Mouse (Mus musculus): ENCODE data around the gene Eprs.

Gene Eprs

DNA sequence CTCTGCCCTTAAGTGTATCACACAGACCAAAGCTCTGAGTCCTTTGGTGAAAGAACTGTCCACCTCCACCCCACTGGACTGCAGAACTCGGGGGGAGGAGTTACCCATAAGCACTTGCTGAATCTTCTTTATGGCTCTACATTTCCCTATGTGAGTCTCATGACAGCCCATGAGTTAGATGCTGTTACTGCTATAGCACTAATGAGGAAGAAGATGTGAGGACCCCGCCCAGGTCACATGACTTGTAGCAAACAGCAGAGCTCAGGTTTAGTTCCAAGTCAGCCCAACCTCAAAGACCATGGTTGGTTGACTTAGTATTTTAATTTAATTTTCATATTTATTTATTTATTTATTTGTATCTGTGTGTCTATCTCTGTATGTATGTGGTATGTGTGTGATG, 86.9 kb downstream of the Eprs start:
- no peak for DNase-seq (ENCODE audit: low spot score in 2 of 2)

DNA sequence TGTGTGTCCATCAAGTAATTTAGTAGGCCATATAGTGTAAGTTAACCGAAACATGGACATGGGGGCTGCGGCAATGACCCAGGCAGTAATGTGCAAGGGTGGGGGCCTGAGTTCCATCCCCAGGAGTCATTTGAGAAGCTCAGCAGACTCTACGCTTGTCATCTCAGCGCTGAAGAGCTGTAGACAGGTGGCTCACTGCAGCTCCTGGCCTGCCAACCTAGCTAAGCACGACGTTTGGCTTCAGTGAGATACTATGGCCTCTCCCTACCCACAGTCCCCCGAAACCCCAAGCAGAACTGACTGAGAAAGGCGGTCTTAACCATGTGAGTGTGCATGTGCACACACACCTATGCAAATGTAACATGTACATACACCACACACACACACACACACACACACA, 88.2 kb downstream of the Eprs start:
- DNase-seq (ENCODE audit: low spot score in 2 of 2): no peak

GRCm38 (mm10) chr1:185451495-185451894, 88.7 kb downstream of the Eprs start:
- DNase-seq (ENCODE audit: low spot score in 2 of 2): no peak

DNA sequence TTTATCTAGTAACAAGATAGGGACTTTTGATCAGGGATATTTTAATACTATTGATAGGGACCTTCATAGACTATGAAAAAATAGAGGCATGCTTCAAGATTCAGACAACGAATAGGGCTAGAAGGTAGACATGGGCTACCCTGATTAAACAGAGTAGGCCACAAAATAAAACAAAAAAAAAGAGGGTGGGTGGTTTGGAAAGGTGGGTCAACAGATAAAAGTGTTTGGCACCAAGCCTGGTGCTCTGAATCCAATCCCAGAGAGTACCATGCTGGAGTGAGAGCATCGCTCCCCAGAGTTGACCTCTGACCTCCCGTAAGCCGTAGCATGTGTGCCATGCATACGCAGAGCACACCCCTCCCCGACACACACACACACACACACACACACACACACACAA, 89.6 kb downstream of the Eprs start:
- no peak for DNase-seq (ENCODE audit: low spot score in 2 of 2)

GRCm38 (mm10) chr1:185454144-185454543, 91.3 kb downstream of the Eprs start:
- no peak for DNase-seq (ENCODE audit: low spot score in 2 of 2)

- peak in 1 of 2 experiments; percentile 30 for DNase-seq (ENCODE audit: low spot score in 2 of 2)
These were observed 91.7 kb downstream of the Eprs start, which contains the start of gene Slc30a10 for GRCm38 (mm10) chr1:185454575-185454954. Slc30a10 (plus strand) TSS chr1:185454848.

DNA sequence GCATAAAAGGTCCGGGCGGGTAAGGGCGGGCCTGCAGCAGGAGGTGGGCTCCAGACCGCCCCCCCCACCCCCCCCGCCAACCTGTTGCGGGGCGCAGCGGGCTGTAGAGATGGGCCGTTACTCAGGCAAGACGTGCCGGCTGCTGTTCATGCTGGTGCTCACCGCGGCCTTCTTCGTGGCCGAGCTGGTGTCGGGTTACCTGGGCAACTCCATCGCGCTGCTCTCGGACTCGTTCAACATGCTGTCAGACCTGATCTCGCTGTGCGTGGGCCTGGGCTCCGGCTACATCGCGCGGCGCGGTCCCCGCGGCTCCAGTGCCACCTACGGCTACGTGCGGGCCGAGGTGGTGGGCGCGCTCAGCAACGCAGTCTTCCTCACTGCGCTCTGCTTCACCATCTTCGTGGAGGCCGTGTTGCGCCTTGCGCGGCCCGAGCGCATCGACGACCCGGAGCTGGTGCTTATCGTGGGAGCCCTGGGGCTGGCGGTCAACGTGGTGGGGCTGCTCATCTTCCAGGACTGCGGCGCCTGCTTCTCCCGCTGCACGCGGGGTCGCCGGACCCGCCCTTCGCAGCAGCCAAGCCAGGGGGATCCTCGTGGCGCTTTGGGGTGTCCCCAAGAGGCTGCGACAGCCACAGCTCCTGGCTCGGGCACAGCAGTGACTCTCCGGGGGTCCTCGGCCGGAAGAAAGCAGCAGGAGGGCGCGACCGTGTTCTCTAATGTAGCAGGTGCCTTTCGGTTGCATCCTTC, 92.3 kb downstream of the Eprs start:
- DNase-seq (ENCODE audit: low spot score in 2 of 2): peak in 1 of 2 experiments; percentile 39

- DNase-seq (ENCODE audit: low spot score in 2 of 2): no peak
These were observed 93.5 kb downstream of the Eprs start for GRCm38 (mm10) chr1:185456327-185456726.

DNA sequence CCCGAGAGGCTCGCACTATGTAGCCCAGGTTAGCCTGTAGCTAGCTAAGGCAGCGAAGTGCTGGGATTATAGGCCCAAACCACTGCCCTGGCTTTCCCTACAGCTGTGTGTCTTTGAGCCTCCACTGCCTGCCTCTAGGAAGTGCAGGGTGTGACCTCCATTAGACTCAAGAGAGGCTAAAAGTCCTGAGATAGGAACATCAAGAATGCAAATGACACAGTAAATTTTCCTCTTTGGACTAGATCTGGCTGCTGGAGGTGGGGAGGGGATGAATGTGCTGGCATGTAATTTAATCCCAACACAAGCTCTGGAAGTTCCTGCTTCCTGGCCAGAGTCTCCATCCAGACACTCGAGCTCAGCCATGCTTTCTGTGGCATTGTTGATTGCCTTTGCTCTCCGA, 97.3 kb downstream of the Eprs start:
- DNase-seq (ENCODE audit: low spot score in 2 of 2): no peak

DNA sequence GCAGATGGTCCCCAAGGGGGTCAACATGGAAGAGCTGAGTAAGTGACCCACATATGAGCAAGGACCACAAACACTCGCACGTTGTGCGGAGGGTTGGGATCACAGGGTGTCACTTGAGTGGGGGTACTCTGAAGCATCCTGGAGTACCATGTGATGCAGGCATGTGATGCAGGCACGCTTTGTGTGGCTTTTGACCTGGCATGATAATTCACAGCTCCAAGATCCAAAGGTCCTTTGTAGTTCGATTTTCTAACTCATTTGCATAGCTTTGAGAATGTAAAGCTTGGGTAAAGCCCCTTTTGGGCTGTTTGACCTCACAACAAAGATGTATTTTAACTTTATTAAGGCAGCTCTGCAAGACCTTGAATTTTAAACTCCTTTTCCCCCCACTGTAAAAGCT, 100.0 kb downstream of the Eprs start:
- no peak for DNase-seq (ENCODE audit: low spot score in 2 of 2)

DNA sequence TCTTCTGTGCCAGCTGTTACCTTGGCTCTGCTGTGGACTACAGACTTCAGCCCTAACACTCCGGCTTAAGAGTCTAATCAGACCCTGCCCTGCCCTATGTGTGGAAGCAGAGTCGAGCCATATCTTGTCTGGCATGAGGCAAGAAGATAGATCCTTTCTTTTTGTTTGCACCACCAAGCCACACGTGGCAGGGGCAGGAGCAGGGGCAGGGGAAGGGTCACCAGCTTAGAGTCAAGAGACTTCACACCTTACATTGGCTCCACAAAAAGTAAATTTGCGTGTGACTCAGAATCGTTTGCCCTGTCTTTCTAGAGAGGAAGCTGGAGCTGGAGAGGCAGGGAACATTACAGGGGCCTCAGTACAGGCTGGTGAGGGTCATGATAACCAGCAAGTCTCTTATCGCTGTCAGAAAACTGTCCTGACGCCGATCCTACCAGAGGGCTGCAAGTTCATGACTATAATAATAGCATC, 106.7 kb downstream of the Eprs start:
- DNase-seq (ENCODE audit: low spot score in 2 of 2): no peak

DNA sequence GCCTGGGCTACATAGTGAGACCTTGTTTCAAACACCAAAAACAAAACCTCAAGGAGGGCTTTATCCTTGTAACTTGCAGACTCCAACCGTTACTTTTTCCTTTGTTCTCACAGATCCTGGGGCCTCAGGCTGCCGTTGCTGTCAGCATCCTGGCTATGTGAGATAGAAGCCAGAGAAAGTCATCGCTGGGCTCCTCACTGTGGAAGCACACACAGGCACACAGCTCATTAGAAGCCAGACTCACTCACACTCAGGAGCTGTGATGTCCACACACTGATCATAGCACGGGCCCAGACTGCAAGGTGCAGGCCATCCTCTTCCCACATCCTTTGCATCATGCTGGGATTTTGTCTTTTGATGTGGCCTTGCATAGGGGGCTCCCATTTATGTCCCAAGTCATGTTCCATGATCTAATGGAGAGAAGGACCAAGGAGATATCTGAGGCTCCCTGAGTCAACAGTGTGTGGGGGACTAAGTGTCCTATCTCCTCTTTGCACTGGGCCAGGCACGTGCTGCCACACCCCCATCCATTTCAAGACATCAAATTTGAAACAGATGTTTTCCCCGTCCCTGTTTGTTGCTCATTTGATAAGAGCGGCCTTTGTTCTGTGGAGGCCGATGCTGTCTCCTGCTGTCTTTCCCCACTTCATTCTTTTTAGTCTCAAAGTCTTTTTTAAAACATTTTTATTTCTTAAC, 109.3 kb downstream of the Eprs start:
- DNase-seq (ENCODE audit: low spot score in 2 of 2): no peak

- no peak for DNase-seq (ENCODE audit: low spot score in 2 of 2)
These were observed 109.9 kb downstream of the Eprs start for GRCm38 (mm10) chr1:185472730-185473129.

DNA sequence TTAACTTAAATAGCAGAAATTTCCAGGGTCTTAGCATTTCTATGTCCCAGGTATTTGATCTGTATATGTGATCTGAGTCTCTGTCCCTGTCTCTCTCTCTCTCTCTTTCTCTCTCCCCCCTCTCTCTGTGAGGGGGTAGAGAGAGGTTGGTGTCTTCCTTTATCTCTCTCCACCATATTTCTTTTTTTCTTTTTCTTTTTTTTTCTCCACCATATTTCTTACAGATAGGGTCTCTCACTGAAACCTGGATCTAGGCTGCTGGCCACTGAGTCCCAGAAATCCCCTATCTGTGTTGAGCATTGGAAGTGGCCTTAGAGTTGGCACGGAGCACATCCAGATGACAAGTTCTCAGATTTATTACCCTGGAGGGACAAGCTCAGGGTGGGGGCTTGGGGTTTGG, 110.6 kb downstream of the Eprs start:
- DNase-seq (ENCODE audit: low spot score in 2 of 2): no peak

Data from left cerebral cortex, adult 9 months (tissue).